Mouse (Mus musculus): ENCODE results near the gene Sidt2.
A peak's percentile ranks its signal among the peaks of the same experiment; 100 is the strongest.

The Sidt2 gene

GRCm38 (mm10) chr9:45910995-45911394 is 44.1 kb downstream of the Sidt2 start:
- no peak for DNase-seq (ENCODE audit: low spot score in 2 of 2)

GRCm38 (mm10) chr9:45907078-45907428 is 48.0 kb downstream of the Sidt2 start:
- DNase-seq (ENCODE audit: low spot score in 2 of 2), result peak in 1 of 2 experiments; percentile 59

- peak; percentile 85 to 92 for DNase-seq (ENCODE audit: low spot score in 2 of 2)
Observed at GRCm38 (mm10) chr9:45906355-45907077, 48.5 kb downstream of the Sidt2 start, which contains the start of the genes Pcsk7 and Rnf214. Pcsk7 (plus strand) TSS chr9:45906497. Rnf214 (minus strand) TSS chr9:45906911.

GRCm38 (mm10) chr9:45905811-45906237 is 49.2 kb downstream of the Sidt2 start:
- peak; percentile 41 to 42 for DNase-seq (ENCODE audit: low spot score in 2 of 2)

- DNase-seq (ENCODE audit: low spot score in 2 of 2), result no peak
Observed at GRCm38 (mm10) chr9:45905196-45905595, 49.9 kb downstream of the Sidt2 start.

- DNase-seq (ENCODE audit: low spot score in 2 of 2), result no peak
Observed at GRCm38 (mm10) chr9:45893681-45894080, 61.4 kb downstream of the Sidt2 start.
